Mouse (Mus musculus) heart, adult 18-20 months (tissue): ENCODE results near the gene Osbpl6. TPM values are rescaled to one million over a fixed set of nuclear protein-coding genes. Genes with fewer than 3 reads are reported as not detected.

Source experiments
- DNase-seq, 2 experiments: peaks; one replicate each; pipeline ENCODE4 v3.0.0; 2021 to 2022; ENCODE audit warnings: mixed read lengths in 1 of 2
- total RNA-seq, 2 experiments: library from RNA; stranded (reverse); gene quantifications; 2 replicates each; pipeline ENCODE4 v1.2.3; 2021

Osbpl6 gene
- total RNA-seq, 2 experiments from 2014 or later, result 15.5 to 16.8 TPM

- DNase-seq, result no peak
Measured at GRCm38 (mm10) chr2:76498891-76499290, 92.6 kb downstream of the Osbpl6 start.

DNA sequence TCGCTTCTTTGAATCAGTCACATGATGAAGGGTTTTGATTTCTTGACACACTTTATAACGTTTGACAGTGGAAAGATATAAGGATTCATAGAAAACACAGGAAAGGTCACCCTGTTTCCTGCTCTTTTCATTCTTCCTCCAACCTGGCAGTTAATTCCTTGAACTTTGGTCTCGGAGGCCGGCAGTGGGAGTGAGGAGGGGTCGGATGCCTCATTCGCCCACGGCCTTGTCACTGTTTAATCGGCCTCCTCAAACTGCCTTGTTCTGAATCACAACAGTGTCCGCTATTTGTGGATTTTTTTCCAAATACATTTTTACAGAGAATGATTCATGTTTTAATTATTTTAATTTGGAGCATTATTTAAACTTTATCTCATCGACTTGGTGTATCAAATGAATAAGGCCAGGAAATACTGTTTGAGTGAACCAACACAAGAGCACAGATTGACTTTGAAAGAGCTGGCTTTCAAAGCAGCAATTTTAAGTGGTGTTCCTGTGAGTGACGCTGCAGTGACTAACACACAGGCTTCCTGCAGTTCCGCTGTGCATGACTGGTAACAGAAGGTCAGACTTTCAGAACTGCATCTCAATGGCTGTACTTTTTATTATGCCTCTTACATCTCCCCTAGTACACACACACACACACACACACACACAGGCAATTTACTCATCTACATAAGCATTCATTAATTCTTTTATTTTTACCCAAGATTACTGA lies 98.0 kb downstream of the Osbpl6 start:
- no peak for DNase-seq

DNA sequence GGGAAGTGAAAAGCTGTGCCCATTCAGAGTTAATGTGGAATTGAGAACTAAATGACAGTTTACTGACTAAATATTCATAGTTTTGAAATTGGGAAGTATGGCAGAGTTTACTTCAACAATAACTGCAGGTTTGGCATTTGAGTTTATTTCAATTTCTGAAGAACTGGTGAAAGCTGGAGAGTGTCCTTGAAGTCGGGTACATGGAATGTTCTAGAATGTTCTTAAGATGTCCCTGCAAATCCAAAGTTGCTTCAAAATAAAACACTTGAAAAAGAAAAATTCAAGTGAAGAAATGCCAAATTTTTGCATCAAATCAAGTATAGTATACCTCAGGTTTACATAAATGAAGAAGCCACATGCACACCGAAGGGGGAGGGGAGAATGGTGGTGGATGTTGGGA lies 98.7 kb downstream of the Osbpl6 start:
- DNase-seq, result no peak

DNA sequence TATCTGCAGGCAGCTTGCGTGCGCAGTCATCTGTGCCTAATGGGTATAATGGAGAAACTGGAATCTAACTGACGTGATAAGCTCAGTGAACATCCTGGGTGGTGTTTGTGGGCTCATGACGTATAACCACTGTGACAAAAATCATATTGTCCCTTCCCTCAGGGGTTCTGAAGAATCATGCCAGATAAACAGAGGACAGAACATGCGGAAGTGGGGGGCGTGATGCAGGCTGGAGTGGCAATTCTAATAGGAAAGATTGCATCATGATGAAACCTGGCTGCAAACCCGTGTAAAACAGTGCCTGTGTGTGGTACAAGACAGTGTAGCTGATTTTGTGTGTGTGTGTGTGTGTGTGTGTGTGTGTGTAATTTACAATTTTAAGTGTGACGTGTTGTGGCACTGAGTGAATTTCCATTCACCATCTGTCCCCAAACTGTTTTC lies 105.0 kb downstream of the Osbpl6 start:
- DNase-seq, result no peak

GRCm38 (mm10) chr2:76512133-76512532 lies 105.8 kb downstream of the Osbpl6 start:
- no peak for DNase-seq

DNA sequence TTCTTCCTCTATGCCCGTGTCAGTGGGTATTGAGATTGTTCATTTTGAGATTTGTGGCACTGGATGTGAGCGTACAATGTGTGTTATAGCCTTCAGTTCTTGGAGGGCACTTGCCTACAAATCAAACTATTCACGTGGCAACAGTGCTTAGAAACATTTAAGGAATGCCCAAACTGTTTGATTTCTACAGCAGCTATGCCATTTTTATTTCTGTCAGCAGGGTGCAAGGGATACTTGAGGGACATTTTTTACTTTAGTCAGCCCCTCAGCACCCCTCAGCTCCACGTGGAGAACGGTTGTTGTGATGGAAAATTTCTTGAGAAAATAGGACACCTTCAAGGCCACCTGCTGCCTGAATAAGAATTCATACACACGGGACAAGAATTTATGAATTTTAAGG lies 106.6 kb downstream of the Osbpl6 start:
- no peak for DNase-seq

DNA sequence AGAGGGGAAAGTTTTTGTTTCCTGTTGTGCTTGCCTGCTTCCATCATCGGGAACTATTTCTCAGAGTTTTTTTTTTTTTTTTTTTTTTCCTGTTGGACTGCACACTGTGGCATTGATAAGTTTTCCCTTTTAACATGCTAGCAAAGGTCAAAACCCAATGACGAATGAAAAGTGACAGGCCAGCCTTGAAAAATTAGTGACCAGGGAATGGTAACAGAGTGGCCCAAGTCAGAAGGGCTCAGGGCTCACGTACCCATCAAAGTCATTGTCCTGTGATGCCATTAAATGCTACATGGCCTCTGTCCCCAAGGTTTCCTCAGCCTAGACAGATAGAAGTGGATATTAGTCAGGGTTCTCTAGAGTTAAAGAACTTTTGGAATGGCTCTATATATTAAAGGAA lies 107.0 kb downstream of the Osbpl6 start:
- no peak for DNase-seq

GRCm38 (mm10) chr2:76517471-76517870 lies 111.2 kb downstream of the Osbpl6 start:
- no peak for DNase-seq

DNA sequence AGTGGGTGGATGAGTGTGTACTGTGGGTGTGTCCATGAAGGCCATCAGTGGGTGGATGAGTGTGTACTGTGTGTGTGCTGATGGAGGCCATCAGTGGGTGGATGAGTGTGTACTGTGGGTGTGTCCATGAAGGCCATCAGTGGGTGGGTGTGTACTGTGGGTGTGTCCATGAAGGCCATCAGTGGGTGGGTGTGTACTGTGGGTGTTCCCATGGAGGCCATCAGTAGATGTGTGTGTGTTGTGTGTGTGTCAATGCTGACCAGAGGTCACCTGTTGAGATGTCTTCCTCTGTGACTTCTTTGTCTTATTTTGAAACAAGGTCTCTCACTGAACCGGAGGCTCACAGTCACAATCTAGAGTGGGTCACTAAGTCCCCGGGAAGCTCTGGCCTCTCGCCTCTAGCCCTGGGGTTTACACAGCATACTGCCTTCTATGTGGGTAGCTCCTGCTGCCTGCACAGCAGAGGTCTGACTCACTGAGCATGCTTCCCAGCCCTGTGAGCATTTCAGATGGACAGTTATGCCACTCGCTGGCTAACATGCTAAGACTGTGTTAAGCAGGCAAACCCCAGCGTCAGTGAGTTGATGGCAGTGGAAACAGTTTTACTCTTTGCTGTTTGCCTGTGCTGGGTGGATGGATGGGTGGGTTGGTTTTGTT lies 112.2 kb downstream of the Osbpl6 start:
- no peak for DNase-seq

GRCm38 (mm10) chr2:76521585-76521984 lies 115.3 kb downstream of the Osbpl6 start:
- no peak for DNase-seq

DNA sequence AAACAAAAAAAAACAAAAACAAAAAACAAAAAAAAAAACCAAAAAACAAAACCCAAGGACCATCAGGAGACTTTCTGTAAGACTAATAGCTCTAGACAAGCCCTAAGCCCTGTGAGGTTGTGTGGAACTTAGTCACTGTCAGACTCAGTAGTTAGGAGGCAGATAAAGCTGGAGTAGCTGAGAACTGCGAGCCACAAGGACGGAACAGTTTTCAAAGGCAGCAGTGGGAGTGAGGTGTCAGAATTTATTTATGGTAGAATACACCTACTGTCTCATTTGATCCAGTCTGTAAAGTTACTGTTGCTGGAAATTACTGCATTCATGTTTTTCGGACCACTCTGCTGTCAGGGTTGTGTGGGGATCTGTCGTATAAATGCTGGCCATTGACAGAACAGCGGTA lies 118.1 kb downstream of the Osbpl6 start:
- no peak for DNase-seq

- no peak for DNase-seq
Measured at GRCm38 (mm10) chr2:76525645-76526044, 119.3 kb downstream of the Osbpl6 start.

DNA sequence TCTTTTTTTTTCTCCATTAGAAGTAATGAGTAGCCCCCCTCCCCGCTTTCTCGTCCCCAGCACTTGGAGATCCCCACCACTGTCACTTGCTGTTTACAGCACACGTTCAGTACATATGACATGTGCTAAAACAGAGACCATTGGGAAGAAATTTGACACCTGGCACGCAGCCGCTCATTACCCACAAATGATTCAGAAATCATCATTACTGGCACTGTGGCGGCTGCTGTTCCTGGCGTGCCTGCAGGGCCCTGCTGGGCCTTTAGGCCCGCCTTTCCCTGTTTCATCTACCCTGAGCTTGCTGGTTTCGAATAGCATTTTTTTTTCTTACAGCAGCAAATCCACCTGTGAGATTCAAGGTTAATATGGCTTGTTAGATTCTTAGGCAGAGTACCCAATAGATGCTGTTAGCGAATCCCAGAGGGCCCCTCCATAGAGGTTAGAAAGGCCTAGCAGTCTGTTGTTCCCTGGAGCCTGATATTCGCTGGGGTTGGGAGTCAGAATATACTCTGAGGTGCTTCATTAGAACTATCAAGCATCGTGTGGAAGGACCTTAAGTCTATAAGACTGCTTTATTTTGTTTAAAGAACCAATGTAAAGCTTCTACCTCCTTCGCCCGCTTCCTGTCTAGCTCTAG lies 126.3 kb downstream of the Osbpl6 start:
- DNase-seq, result no peak

DNA sequence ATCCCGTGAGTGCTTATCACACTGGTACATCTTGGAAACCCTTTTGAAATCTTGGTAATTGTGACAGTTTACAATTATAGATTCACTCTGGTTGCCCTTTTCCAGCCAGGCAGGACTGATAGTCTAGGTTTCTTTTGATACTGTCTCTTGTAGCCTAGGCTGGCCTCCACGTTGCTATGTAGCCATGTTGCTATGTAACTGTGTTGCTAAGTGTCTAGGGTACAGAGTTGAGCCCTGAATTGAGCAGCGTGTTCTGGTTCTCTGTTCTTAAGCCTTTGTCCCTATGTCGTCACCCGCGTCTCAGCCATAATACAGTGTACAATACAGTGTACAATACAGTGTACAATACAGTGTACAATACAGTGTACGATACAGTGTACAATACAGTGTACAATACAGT lies 128.6 kb downstream of the Osbpl6 start:
- no peak for DNase-seq

DNA sequence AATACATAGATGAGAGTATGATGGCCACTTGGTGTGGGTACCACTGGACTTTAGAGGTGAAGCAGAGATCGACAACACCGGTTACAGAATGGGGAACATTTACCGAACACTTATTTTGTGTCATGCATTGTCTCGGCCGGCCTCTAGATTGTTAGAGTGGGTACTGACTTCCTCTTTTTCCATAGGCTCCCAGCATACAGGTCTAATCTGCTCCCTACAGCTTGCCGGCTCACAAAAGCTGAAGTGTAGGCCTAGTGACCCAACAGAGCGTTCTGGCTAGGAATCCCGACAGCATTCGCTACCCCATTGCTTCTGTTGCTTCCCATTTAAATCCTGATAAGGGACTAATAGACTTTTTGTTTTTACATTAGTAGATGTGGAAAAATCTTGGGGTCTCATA lies 135.6 kb downstream of the Osbpl6 start:
- no peak for DNase-seq

- DNase-seq, result no peak
Measured at GRCm38 (mm10) chr2:76542921-76543320, 136.6 kb downstream of the Osbpl6 start.

- DNase-seq, result no peak
Measured at GRCm38 (mm10) chr2:76545539-76545938, 139.2 kb downstream of the Osbpl6 start.

DNA sequence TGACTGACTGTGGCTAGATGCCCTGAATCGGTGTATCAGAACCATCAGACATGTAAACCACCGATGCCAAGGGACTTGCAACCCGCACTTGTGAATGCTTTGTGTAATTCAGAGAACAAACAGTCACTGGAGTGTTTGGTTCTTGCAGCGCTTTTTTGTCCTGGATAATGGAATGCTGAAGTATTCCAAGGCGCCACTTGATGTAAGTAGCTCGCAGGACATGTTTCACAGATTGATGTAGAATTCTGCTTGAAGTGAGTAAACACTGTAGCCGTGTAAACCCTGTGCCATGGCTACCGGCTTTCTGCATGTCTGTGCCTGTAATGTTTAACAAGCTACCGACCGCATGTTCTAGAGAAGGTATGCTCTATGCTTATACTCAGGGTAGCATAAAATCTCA lies 141.9 kb downstream of the Osbpl6 start:
- no peak for DNase-seq

- DNase-seq, result no peak
Measured at GRCm38 (mm10) chr2:76548836-76549235, 142.5 kb downstream of the Osbpl6 start.

DNA sequence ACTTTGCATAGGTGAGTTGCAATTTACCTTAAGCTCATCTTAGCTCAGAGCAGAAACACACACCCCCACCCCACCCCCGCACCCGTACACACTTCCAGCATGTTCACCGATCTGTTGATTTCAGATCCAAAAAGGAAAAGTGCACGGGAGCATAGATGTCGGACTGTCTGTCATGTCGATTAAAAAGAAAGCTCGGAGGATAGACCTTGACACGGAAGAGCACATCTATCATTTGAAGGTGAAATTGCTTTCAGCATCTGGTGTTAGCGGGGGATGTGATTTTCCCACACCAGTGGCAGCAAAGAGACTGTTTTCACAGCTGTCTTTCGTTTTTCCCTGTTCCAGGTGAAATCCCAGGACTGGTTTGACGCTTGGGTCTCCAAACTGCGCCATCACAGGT lies 143.0 kb downstream of the Osbpl6 start:
- DNase-seq, result no peak

- DNase-seq, result no peak
Measured at GRCm38 (mm10) chr2:76555852-76556558, 149.7 kb downstream of the Osbpl6 start.

DNA sequence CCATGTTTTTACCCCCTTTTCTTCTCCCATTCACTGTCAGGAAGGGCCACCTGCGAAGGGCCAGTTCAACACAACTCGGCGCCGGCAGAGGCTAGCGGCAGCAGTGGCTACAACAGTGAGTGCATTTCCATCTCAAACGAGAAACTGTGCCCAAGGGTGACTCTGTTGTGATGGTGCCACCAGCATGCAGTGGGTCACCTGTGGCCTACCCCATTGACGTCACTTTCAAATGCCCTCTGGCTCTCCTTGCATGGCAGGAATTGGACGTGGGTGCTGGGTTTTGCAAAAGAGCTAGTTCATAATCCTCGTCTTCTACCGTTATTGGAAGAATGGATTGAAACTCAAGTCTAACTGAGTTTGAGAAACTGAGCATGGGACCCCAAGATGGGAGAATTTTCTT lies 153.8 kb downstream of the Osbpl6 start:
- no peak for DNase-seq

GRCm38 (mm10) chr2:76563862-76564261 lies 157.6 kb downstream of the Osbpl6 start:
- no peak for DNase-seq
